Mouse (Mus musculus): ENCODE measurements around the gene Ghr. TPM values are rescaled to one million over a fixed set of nuclear protein-coding genes. Genes with fewer than 3 reads are reported as not detected.

Gene Ghr
- polyA plus RNA-seq, 1 experiment from 2014 or later: 96.4 TPM

- WGBS: 94% methylated on average over 3 of the region's 3 CpGs
Measured at GRCm38 (mm10) chr15:3413103-3413502, 170.2 kb downstream of the Ghr start.

DNA sequence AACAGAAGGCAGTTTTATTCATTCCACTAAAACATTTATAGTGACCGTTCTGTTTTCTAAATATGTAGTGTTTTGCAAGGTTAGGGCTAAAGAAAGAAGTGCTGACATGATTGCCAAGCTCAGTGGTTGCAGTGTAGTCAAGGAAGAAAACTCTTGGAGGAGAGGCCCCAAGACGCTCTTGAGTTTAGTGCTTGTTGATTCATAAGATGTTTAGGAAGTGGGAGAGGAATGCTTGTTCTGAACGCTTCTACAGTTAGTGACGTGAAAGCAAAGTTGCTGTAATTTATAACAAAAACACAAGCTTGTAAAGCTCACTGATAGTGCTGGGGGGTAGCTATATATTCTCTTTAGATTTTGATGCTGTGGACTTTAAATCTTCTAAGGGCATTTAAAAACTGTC lies 174.8 kb downstream of the Ghr start:
- Histone ChIP-seq H3K9ac (replicated peaks; ENCODE audit: low read depth) (no peak overlapping the region), H3K27me3 (replicated peaks; ENCODE audit: insufficient read depth, low read length) (no peaks in the 10 kb centered on the region), H3K27ac (ENCODE audit: low read length) (peak overlapping the region; percentile 7; the same call in 1 of the 2 replicates), H3K4me2 (replicated peaks; ENCODE audit: low read depth, low read length) (no peak overlapping the region), H3K4me1 (ENCODE audit: insufficient read depth, low read depth, low read length) (no peaks in the 10 kb centered on the region; the same call in 1 of the 2 replicates), H3K9me3 (ENCODE audit: low read length) (no peaks in the 10 kb centered on the region), H3K4me3 (ENCODE audit: low read depth, low read length) (no peak overlapping the region), H3K36me3 (ENCODE audit: insufficient read depth, low read length) (no peaks in the 10 kb centered on the region)
- ATAC-seq: peak; percentile 84
- DNase-seq (ENCODE audit: low spot score): peak; percentile 73
- TF ChIP-seq CTCF (IDR thresholded peaks at IDR 0.05): no peak
- peak; percentile 75 for TF ChIP-seq EP300 (IDR thresholded peaks at IDR 0.05)
- WGBS: 30% methylated on average over 4 of the region's 4 CpGs

More at GRCm38 (mm10) chr15:3413103-3413502, 170.2 kb downstream of the Ghr start:
- Histone ChIP-seq H3K4me1 (ENCODE audit: insufficient read depth, low read depth, low read length) (no peaks in the 10 kb centered on the region; the same call in 1 of the 2 replicates), H3K27me3 (replicated peaks; ENCODE audit: insufficient read depth, low read length) (no peaks in the 10 kb centered on the region), H3K27ac (ENCODE audit: low read length) (no peak overlapping the region), H3K9ac (replicated peaks; ENCODE audit: low read depth) (no peak overlapping the region), H3K9me3 (ENCODE audit: low read length) (no peaks in the 10 kb centered on the region), H3K4me2 (replicated peaks; ENCODE audit: low read depth, low read length) (no peak overlapping the region), H3K4me3 (ENCODE audit: low read depth, low read length) (no peak overlapping the region), H3K36me3 (ENCODE audit: insufficient read depth, low read length) (no peaks in the 10 kb centered on the region)
- DNase-seq (ENCODE audit: low spot score) (no peak), ATAC-seq (no peak)
- no peak for TF ChIP-seq CTCF (IDR thresholded peaks at IDR 0.05)

- ATAC-seq: no peak
- no peaks in the 10 kb centered on the region for H3K36me3 ChIP-seq (ENCODE audit: insufficient read depth, low read length)
Measured at GRCm38 (mm10) chr15:3399196-3399595, 184.1 kb downstream of the Ghr start.

DNA sequence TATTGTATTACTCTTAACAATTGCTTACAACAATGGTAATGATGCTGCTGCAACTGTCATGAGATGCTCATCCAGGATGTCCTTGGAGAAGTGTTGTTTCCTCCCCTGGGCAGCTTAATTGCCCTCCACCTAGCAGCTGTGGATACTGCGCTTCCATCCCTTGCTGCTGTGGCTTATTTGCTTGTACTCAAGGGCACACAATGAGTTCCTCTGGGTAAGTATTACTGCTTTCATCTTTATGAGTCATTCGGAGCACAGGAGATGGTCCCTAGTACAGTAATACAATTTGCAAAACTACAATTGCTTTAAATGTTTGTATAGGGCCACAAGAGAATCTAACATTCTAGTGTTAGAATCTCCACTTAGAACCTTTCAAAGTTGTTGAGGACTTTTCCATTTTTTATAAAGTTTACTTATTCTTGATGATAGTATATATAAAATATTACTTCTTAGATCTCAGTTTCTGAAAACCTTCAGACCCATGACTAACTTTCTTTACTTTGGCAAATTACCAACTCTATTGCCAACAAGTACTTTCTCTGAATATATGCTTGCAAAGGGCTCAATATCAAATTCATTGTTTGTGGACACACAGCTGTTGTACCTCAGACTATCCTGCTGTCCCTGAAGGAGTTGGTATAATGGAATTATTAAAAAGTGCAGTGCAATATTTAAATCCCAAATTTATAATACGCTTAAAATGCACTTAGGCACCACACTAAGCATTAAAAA lies 185.8 kb downstream of the Ghr start:
- WGBS: 64% methylated on average over 3 of the region's 3 CpGs
- Histone ChIP-seq H3K9ac (replicated peaks; ENCODE audit: low read depth) (no peak overlapping the region), H3K27me3 (replicated peaks; ENCODE audit: insufficient read depth, low read length) (no peaks in the 10 kb centered on the region), H3K36me3 (ENCODE audit: insufficient read depth, low read length) (no peaks in the 10 kb centered on the region), H3K9me3 (ENCODE audit: low read length) (no peaks in the 10 kb centered on the region), H3K4me2 (replicated peaks; ENCODE audit: low read depth, low read length) (no peak overlapping the region), H3K27ac (ENCODE audit: low read length) (no peak overlapping the region), H3K4me3 (ENCODE audit: low read depth, low read length) (no peak overlapping the region), H3K4me1 (ENCODE audit: insufficient read depth, low read depth, low read length) (peaks cover 8% of the 10 kb centered on the region; the same call in 1 of the 2 replicates)
- DNase-seq (ENCODE audit: low spot score): peak; percentile 62
- peak; percentile 42 for ATAC-seq
- TF ChIP-seq EP300 (IDR thresholded peaks at IDR 0.05) (peak; percentile 48; the same call in 1 of the 2 replicates), CTCF (IDR thresholded peaks at IDR 0.05) (no peak)

More at GRCm38 (mm10) chr15:3399196-3399595, 184.1 kb downstream of the Ghr start:
- Histone ChIP-seq H3K9me3 (ENCODE audit: low read length) (no peaks in the 10 kb centered on the region), H3K9ac (replicated peaks; ENCODE audit: low read depth) (no peak overlapping the region), H3K4me1 (ENCODE audit: insufficient read depth, low read depth, low read length) (peaks cover 8% of the 10 kb centered on the region; the same call in 1 of the 2 replicates), H3K4me3 (ENCODE audit: low read depth, low read length) (no peak overlapping the region), H3K27ac (ENCODE audit: low read length) (no peak overlapping the region), H3K27me3 (replicated peaks; ENCODE audit: insufficient read depth, low read length) (no peaks in the 10 kb centered on the region), H3K4me2 (replicated peaks; ENCODE audit: low read depth, low read length) (no peak overlapping the region)
- TF ChIP-seq CTCF (IDR thresholded peaks at IDR 0.05): no peak
- no peak for TF ChIP-seq EP300 (IDR thresholded peaks at IDR 0.05)
- no peak for DNase-seq (ENCODE audit: low spot score)

- peak; percentile 85 for ATAC-seq
- DNase-seq (ENCODE audit: low spot score): peak; percentile 79
- no peaks in the 10 kb centered on the region for H3K9me3 ChIP-seq (ENCODE audit: low read length)
- no peak overlapping the region for H3K4me2 ChIP-seq (replicated peaks; ENCODE audit: low read depth, low read length)
- H3K27me3 ChIP-seq (replicated peaks; ENCODE audit: insufficient read depth, low read length): no peaks in the 10 kb centered on the region
- H3K9ac ChIP-seq (replicated peaks; ENCODE audit: low read depth): no peak overlapping the region
- TF ChIP-seq CTCF (IDR thresholded peaks at IDR 0.05) (no peak), EP300 (IDR thresholded peaks at IDR 0.05) (0 out of 2 replicates have a peak, but pooled peaks have one; percentile 4)
- H3K36me3 ChIP-seq (ENCODE audit: insufficient read depth, low read length): no peaks in the 10 kb centered on the region
- no peak overlapping the region for H3K4me3 ChIP-seq (ENCODE audit: low read depth, low read length)
- peaks cover 8% of the 10 kb centered on the region; the same call in 1 of the 2 replicates for H3K4me1 ChIP-seq (ENCODE audit: insufficient read depth, low read depth, low read length)
- 57% methylated on average over 2 of the region's 2 CpGs for WGBS
- no peak overlapping the region for H3K27ac ChIP-seq (ENCODE audit: low read length)
Measured at GRCm38 (mm10) chr15:3396149-3396548, 187.1 kb downstream of the Ghr start.

- H3K27ac ChIP-seq (ENCODE audit: low read length): no peak overlapping the region
- ATAC-seq: peak; percentile 61
- peak; percentile 55 for DNase-seq (ENCODE audit: low spot score)
Measured at GRCm38 (mm10) chr15:3395700-3396099, 187.6 kb downstream of the Ghr start.

More at GRCm38 (mm10) chr15:3395700-3396099, 187.6 kb downstream of the Ghr start:
- peak; percentile 48 for TF ChIP-seq EP300 (IDR thresholded peaks at IDR 0.05)
- no peak for TF ChIP-seq CTCF (IDR thresholded peaks at IDR 0.05)
- no peak overlapping the region for H3K4me3 ChIP-seq (ENCODE audit: low read depth, low read length)
- H3K36me3 ChIP-seq (ENCODE audit: insufficient read depth, low read length): no peaks in the 10 kb centered on the region
- H3K4me2 ChIP-seq (replicated peaks; ENCODE audit: low read depth, low read length): no peak overlapping the region
- H3K9ac ChIP-seq (replicated peaks; ENCODE audit: low read depth): no peak overlapping the region
- H3K4me1 ChIP-seq (ENCODE audit: insufficient read depth, low read depth, low read length): peaks cover 8% of the 10 kb centered on the region; the same call in 1 of the 2 replicates
- no peaks in the 10 kb centered on the region for H3K9me3 ChIP-seq (ENCODE audit: low read length)
- H3K27me3 ChIP-seq (replicated peaks; ENCODE audit: insufficient read depth, low read length): no peaks in the 10 kb centered on the region
- WGBS: 65% methylated on average over 3 of the region's 3 CpGs

Data from lung, postnatal 0 days (tissue).